Comparison of ENCODE assay signal across 8 mouse cellular contexts in genomic region chr12:3780405-3780891, GRCm38 (mm10). TPM values are rescaled to one million over a fixed set of nuclear protein-coding genes. Genes with fewer than 3 reads are reported as not detected.
DNase-seq lines count a peak whose midpoint lies in the region; ATAC-seq and TF ChIP-seq lines count a peak whose summit lies in the region.

No protein-coding gene starts in this region.

- H3K27me3 ChIP-seq in CH12.LX (replicated peaks): no peaks in the 10 kb centered on the region
- no peaks in the 10 kb centered on the region for H3K27me3 ChIP-seq in hindbrain, embryonic 14.5 days (ENCODE audit: control insufficient read depth, insufficient read depth, low read length)

- ATAC-seq in hindbrain, embryonic 14.5 days (ENCODE audit: low FRiP score): peak; percentile 57; the same call in 1 of the 2 replicates
- ATAC-seq in megakaryocyte, adult 5-6 weeks (ENCODE audit: poor library complexity, severe bottlenecking): peak; percentile 68
- no peak for ATAC-seq in erythroid progenitor cell, adult 5-6 weeks (replicated peaks; ENCODE audit: low FRiP score, poor library complexity, severe bottlenecking)

- TF ChIP-seq CTCF in CH12.LX (conservative IDR thresholded peaks at IDR 0.05 in 1 of 2, IDR thresholded peaks at IDR 0.05 in 1 of 2; ENCODE audit: low read depth in 2 of 2, low read length in 2 of 2): no peak
- TF ChIP-seq CTCF in gastrocnemius, adult 2 months (IDR thresholded peaks at IDR 0.05): no peak

- in situ Hi-C loops in CH12.LX (cut with MboI; ENCODE audit: low pct_ligation_motif_present, low pct_unique_long_range_greater_than_20kb, low sequenced_read_pairs): no loop called here

- H3K4me2 ChIP-seq in CH12.LX (ENCODE audit: insufficient read depth, low read depth, poor library complexity, severe bottlenecking): no peak overlapping the region
- no peak overlapping the region for H3K4me2 ChIP-seq in hindbrain, embryonic 14.5 days (replicated peaks)

- intact Hi-C loops in gastrocnemius, adult 2 months (cut with DNase I): loop anchor here (2.0 kb wide), 1 partner anchor 16 kb away; no protein-coding TSS in a partner anchor

- peaks cover 2 to 3% of the 10 kb centered on the region in 2 experiments for H3K36me3 ChIP-seq in CH12.LX (replicated peaks in 1 of 2; ENCODE audit: control insufficient read depth in 1 of 2, insufficient read depth in 1 of 2, low read length in 1 of 2)
- H3K36me3 ChIP-seq in hindbrain, embryonic 14.5 days (replicated peaks; ENCODE audit: control insufficient read depth, insufficient read depth): no peaks in the 10 kb centered on the region

- TF ChIP-seq RAD21 in CH12.LX (IDR thresholded peaks at IDR 0.05; ENCODE audit: low read depth, low read length): no peak

- no peaks in the 10 kb centered on the region for H3K79me2 ChIP-seq in CH12.LX (replicated peaks; ENCODE audit: control insufficient read depth, extremely low read depth, insufficient read depth, poor library complexity, severe bottlenecking)

- no peak for TF ChIP-seq EP300 in CH12.LX (IDR thresholded peaks at IDR 0.05; ENCODE audit: low read length)

- peak overlapping the region in 1 of 3 experiments; percentile 21 for H3K4me3 ChIP-seq in CH12.LX (replicated peaks in 1 of 3; ENCODE audit: low read depth in 2 of 3, low read length in 2 of 3, poor library complexity in 1 of 3)
- peak overlapping the region; percentile 4; the same call in 1 of the 2 replicates for H3K4me3 ChIP-seq in gastrocnemius, adult 2 months
- H3K4me3 ChIP-seq in hindbrain, embryonic 14.5 days (replicated peaks; ENCODE audit: low read length): no peak overlapping the region

- TF ChIP-seq POLR2A in CH12.LX (IDR thresholded peaks at IDR 0.05; ENCODE audit: low read depth, low read length): 0 out of 2 replicates have a peak, but pooled peaks have one; percentile 32

- dilution Hi-C loops in CH12.LX (cut with MboI; ENCODE audit: extremely low pct_ligation_motif_present, extremely low pct_unique_long_range_greater_than_20kb, low sequenced_read_pairs): no loop called here

- H3K9me3 ChIP-seq in CH12.LX (replicated peaks; ENCODE audit: low read length): no peaks in the 10 kb centered on the region
- no peaks in the 10 kb centered on the region for H3K9me3 ChIP-seq in hindbrain, embryonic 14.5 days (ENCODE audit: control insufficient read depth, low read length)

- peaks cover 29 to 56% of the 10 kb centered on the region in 2 experiments for H3K4me1 ChIP-seq in CH12.LX (ENCODE audit: control insufficient read depth in 1 of 2, insufficient read depth in 2 of 2)
- H3K4me1 ChIP-seq in hindbrain, embryonic 14.5 days (replicated peaks; ENCODE audit: control insufficient read depth, insufficient read depth, low read length): peaks cover 46% of the 10 kb centered on the region

- WGBS in hindbrain, embryonic 14.5 days: 7% methylated on average over 8 of the region's 8 CpGs

- no peak overlapping the region for H3K9ac ChIP-seq in CH12.LX (ENCODE audit: insufficient read depth, low read depth)
- H3K9ac ChIP-seq in hindbrain, embryonic 14.5 days: peak overlapping the region; percentile 34; the same call in 1 of the 2 replicates

- no peak overlapping the region for H3K27ac ChIP-seq in CH12.LX (ENCODE audit: insufficient read depth, low read depth)
- peak overlapping the region; percentile 88 for H3K27ac ChIP-seq in gastrocnemius, adult 2 months
- H3K27ac ChIP-seq in hindbrain, embryonic 14.5 days: peak overlapping the region; percentile 68

- DNase-seq in CH12.LX (ENCODE audit: extremely low read depth): peak; percentile 79
- peak; percentile 79 for DNase-seq in adrenal gland, postnatal 25 days
- DNase-seq in gastrocnemius, adult 2 months: peak; percentile 78
- no peak for DNase-seq in hindbrain, embryonic 14.5 days (ENCODE audit: low spot score)
- DNase-seq in left cerebral cortex, adult 9 months (ENCODE audit: low spot score in 2 of 2): peak; percentile 62 to 68
- DNase-seq in right cerebral cortex, postnatal 36 days (ENCODE audit: low spot score in 2 of 2): peak; percentile 45 to 65

TF ChIP-seq in CH12.LX, 34 proteins besides CTCF, POLR2A, EP300 and RAD21:
- TF ChIP-seq USF1 (IDR thresholded peaks at IDR 0.05; ENCODE audit: low read depth, low read length): peak; percentile 43
- TF ChIP-seq MAX (IDR thresholded peaks at IDR 0.05; ENCODE audit: low read length): peak; percentile 63; the same call in 1 of the 2 replicates
- TF ChIP-seq POLR2AphosphoS2 (IDR thresholded peaks at IDR 0.05; ENCODE audit: low read depth, low read length): no peak
- no peak for TF ChIP-seq IRF4 (IDR thresholded peaks at IDR 0.05; ENCODE audit: low read depth, low read length)
- no peak for TF ChIP-seq ZMIZ1 (IDR thresholded peaks at IDR 0.05; ENCODE audit: low read depth, low read length)
- TF ChIP-seq MXI1 (IDR thresholded peaks at IDR 0.05; ENCODE audit: low read depth, low read length): peak; percentile 82
- TF ChIP-seq SIN3A (IDR thresholded peaks at IDR 0.05; ENCODE audit: low read length): peak; percentile 30; the same call in 1 of the 2 replicates
- TF ChIP-seq SMC3 (IDR thresholded peaks at IDR 0.05; ENCODE audit: low read depth, low read length): no peak

RNA-seq across cellular contexts. Expression of gene Dnmt3a, which starts 25.4 kb away (rescaled TPM):
- total RNA-seq in CH12.LX (2012; rRNA removed): 21.2 and 23.4 TPM in 2 replicates
- total RNA-seq in CH12.LX (2014; rRNA removed): 15.4 and 15.5 TPM in 2 replicates
- polyA plus RNA-seq in CH12.LX (2012; ENCODE audit: insufficient read length, low read depth): 61.5 TPM in 2 replicates
- 62.9 and 86.0 TPM in 2 replicates for total RNA-seq in adrenal gland, postnatal 25 days (2021)
- total RNA-seq in gastrocnemius, adult 2 months (2021): 10 to 100 TPM; 57.5 to 97.5 TPM
- 61.9 and 62.1 TPM in 2 replicates for polyA plus RNA-seq in hindbrain, embryonic 14.5 days (2014; fragmentation: Nextera tagmentation; extraction: Ambion mirVana)
- total RNA-seq in megakaryocyte, adult 5-6 weeks (2015): 3.5 and 5.5 TPM in 2 replicates
- total RNA-seq in megakaryocyte, adult 5-6 weeks (2017): 5.3 and 13.8 TPM in 2 replicates
- 1.3 and 4.0 TPM in 2 replicates for total RNA-seq in erythroid progenitor cell, adult 5-6 weeks (2015; ENCODE audit: low replicate concordance)
- 0.83 and 3.7 TPM in 2 replicates for total RNA-seq in erythroid progenitor cell, adult 5-6 weeks (2017; ENCODE audit: low replicate concordance)
